Mouse (Mus musculus): ENCODE measurements at regions not wholly inside any gene's neighbourhood (a gene's known extent, or its start where the extent isn't known, plus 50 kb on each side); places are given as distances from the start of the nearest gene placed in this dataset.
"Not testable (repeated sequence)": the region's sequence is repeated elsewhere in the genome, so short reads cannot be mapped to it uniquely, and the experiment has no call there.

DNA sequence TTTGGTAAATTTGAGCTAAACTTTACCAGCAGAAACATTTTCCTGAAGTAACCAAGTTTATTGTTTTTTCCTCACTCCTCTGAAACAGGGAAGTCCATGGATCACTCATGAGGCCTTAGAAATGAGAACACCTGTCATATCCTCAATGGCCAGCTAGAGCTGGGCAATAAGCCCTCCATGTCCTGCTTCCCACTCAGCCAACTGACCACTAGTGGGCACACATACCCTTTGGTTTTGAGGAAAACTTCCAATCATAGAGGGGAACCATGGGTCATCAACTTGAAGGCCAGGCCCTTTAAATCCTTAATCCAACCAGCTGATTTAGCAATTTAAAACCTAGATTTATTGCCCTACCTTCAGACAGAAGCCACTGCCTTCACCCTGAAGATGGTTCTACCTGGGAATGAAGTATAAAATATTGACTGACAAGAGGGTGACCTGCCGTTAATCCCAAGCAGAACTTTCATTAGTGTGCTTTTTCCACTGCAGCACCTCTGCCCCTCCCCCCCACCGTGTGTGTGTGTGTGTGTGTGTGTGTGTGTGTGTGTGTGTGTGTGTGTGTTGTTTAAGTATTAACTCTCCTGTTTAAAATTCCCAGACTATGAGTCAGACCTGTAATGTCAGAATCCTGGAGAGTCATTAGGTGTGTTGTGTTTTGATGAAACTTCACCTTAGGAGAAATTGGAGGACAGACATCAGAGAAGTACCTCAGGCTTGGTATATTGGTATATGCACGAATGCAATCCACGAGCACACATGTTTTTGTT lies 312.3 kb downstream of the Hdgfl1 start:
- DNase-seq (ENCODE audit: low read depth, low spot score) = no peak

DNA sequence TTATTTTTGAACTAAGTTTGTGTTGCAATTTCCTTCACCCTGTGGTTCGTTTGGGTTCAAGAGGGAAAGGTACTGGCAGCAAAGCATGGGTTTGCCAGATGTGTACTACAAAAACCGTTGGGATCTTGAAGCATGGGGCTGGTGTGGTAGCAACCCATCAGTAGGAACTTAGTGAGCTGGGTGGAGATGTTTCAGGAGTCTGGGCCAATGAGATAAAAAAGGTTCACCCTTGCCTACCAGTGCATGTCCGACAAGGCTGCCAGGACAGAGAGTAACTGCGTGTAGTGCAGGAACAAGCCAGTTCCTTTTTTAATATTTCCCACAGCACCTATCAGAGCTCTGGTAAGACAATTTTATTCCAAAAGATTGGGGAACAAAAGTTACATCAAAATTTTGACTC lies 343.3 kb downstream of the Hdgfl1 start:
- no peak for DNase-seq (ENCODE audit: low read depth, low spot score)

DNA sequence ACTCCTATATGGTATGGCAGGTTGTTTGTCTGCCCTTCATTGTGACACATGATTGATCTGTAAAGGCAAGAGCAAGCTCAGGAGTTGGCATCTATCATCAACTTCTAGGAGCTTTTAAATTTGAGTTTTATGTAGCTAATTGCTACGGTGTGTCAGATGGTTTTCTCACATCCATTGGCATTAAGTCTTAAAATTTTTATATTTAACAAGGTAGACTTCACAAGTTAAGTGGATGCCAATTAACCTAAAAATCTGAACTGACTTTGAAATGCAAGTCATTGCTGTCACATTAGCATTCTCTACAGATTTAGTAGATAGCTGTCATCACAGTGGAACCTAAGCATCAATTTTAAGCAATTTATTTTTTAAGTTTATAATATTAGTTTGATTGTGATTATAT lies 345.5 kb downstream of the Hdgfl1 start:
- DNase-seq (ENCODE audit: low read depth, low spot score) = no peak

DNA sequence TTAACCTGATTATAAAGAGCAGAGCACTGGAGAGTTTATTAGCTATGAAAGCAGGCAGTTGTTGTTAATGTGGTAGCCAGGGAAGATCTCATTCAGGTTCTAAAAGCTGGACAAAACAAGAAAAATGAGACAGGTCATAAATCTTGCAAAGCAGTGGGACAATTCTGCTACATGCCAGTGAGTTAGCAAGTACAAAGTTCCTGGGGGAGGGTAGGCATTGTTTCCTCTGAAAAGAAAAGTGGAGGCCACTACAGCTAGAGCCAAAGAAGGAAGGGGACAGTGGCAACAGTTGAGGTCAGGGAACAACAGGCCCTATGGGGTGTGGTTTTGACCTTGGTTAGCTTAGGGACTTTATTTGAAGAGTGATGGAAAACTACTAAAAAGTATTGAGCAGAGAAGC lies 364.2 kb downstream of the Hdgfl1 start:
- DNase-seq (ENCODE audit: low read depth, low spot score) = no peak

DNA sequence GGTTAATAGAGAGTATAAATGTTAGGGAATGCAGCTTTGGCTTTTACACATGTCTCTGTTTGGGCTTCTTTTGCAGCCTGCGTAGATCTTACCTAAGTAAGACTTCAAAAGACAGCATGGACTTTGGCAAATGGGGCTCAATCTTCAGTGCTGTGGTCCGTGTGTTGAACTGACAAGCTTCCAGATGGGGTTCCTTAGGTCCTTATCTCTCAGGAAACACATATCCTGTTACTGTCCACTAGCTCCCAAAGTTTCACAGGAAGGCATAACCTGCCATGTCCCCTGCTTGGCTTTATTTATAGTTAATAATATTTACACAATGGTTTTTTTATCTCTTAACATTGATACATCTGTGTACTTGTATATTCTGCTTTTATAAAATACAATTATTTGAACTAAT lies 365.3 kb downstream of the Hdgfl1 start:
- DNase-seq (ENCODE audit: low read depth, low spot score) = no peak

DNA sequence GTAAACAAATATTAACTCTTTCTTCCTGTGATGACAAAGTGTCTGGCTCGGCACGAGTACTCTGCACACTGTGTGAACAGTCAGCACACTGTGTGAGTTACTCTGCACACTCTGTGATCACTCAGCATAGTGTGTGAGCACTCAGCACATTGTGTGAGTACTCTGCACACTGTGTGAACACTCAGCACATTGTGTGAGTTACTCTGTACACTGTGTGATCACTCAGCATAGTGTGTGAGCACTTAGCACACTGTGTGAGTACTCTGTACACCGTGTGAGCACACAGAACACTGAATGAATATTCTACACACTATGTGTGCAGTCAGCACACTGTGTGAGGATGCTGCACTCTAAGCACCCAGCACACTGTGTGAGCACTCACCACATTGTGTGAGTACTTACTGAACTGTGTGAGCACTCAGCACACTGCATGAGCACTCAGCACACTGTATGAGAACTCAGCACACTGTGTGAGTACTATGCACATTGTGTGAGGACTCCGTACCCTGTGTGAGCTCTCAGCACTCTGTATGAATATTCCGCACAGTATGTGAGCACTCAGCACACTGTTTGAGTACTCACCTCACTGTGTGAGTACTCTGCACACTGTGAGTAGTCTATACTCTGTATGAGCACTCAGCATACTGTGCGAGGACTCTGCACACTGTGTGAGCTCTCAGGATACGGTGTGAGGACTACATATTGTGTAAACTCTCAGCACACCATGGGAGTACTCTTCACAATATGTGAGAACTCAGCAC lies 381.9 kb downstream of the Hdgfl1 start:
- DNase-seq (ENCODE audit: low read depth, low spot score) = no peak

DNA sequence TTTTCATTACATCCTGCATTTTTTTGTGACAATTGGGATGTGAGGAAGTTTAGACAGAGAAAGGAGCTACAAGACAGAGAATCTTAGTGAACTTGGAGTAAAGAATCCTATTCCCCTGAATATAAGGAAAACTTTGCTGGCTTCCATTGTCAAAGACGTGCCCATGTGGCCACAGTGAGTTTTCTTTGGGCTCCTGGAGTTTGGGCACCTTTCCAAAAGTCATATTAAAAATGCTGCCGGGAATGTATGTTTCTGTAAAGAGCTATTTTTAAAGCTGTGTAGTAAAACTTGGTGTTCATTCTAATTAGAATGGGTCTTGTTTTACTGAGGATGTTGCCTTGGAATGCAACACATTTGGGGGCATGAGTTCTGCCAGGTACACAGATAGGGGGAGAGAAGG lies 387.3 kb downstream of the Hdgfl1 start:
- no peak for DNase-seq (ENCODE audit: low read depth, low spot score)

DNA sequence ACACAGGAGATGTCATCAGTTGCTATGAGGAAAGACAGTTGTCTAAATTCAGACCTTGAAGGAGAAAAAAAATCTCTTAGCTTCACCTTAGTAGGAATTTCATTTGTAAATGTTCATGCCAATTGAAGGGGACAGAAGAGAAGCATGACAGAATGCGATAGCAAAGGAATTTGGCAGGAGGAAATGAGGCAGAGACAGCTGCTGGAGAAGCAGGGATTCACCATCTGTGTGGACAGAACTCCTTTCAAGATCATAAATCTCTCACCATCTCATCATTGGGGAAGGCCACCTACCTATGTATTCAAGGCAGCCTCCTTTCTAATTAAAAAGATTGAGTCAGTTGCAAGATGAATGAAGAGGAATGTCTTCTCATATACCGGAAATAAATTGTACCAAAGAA lies 387.8 kb downstream of the Hdgfl1 start:
- no peak for DNase-seq (ENCODE audit: low read depth, low spot score)

DNA sequence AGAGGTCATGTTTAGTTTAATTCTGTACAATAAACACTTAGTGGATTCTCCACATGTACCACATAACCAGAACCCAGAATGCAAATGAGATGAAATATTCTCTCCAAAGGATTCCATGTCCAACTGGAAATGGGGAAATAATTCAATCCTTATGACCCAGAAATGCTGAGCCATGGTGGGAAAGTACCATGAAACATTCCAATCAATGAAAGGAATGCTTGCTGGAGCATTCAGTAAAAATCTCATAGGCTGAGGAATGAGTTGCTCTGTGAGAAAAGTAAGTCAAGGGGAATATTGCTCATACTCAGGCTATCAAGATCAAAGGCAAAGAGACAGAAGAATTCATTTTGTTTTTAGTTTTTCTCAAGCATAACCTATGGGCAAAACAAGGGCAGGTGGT lies 394.4 kb downstream of the Hdgfl1 start:
- DNase-seq (ENCODE audit: low read depth, low spot score) = no peak

DNA sequence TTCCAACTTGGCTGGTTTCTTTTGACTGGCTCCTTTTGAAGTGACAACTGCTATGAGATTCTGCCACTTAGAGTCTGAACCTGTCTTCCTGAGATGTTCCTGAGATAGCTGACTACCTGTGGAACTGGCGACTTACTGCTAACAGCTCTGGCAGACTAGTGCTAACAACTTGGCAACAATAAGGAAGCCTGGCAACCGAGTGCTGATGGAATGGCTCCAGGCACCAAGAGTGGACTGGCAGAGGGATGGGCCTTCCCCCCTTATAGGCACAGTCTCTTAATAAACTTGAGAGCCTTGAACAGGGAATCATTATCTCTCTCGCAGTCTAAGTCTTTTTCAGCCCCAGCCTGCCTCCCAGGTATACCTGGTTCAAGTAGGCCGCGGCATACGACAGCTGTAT lies 404.1 kb downstream of the Hdgfl1 start:
- DNase-seq (ENCODE audit: low read depth, low spot score) = not testable (repeated sequence)

DNA sequence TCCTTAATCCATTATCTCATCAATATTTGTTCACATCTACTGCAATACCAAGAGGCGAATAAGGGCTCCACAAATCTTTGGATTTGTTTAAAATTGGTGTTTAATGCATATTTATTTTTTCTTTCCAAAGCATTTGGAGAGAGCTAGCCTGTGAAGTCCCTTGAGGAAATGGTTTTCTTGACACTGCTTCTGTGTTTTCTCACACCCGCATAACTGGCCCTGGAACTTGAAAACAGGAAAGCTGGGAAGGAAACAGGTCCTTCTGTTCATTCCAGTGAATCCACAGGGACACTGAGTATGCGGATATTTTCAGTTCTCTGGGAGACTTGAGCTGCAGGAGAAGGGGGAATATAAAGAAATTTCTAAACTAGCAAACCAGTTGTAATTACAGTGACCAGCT lies 413.6 kb downstream of the Hdgfl1 start:
- no peak for DNase-seq (ENCODE audit: low read depth, low spot score)

DNA sequence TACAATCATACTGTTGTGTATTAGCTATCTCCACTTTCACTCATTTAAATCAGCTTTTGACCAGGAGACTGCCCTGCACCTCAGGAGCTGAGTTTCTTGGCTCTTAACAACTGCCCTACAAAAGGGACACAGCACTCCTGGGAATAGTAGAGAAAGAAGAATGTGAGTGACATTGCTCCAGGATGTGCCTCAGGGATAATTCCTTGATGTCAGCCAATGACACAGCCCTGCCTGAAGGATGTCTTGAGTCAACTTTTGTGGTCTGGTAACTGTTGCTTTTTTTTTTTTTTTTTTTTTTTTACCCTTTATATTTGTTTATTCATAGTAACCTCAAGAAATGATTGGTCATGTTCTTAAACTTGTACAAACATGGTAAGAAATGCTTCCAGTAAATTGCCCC lies 415.5 kb downstream of the Hdgfl1 start:
- DNase-seq (ENCODE audit: low read depth, low spot score) = no peak

DNA sequence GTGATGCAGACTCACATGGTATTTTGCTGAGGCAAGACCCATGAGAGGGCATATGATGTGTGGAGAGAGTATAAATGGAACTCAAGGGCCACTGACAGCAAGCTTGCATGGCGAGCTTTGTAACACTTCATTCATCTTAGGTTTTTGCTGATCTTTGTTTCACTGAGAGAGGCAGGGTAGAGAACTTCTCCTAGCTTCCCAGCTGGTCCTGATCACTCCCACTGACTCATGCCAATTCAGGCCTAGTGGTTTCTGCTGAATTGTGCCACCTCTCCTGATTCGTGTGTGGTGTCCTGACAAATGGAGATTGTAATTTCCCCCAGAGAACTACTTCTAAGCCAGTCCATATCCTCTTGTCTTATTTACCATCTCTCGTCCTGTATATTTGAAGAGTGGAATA lies 419.5 kb downstream of the Hdgfl1 start:
- no peak for DNase-seq (ENCODE audit: low read depth, low spot score)

DNA sequence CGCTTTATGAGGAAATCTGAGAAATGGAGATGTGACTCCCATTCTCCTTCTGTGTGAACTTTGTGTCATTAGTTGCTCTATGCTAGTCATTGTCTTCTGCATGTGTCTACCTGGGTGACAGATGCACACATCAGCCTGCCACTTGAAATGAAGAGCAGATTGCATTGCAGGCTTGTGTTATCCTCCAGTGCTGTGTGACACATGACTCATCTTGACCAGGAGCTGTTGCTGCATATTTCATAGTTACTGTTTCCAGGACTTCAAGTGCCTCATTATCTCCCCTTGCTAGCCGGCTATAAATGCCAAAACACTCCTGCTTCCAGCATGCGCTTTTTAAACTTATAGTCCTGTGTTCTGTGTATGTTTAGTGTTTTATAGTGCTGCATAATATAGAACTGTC lies 431.2 kb downstream of the Hdgfl1 start:
- no peak for DNase-seq (ENCODE audit: low read depth, low spot score)

DNA sequence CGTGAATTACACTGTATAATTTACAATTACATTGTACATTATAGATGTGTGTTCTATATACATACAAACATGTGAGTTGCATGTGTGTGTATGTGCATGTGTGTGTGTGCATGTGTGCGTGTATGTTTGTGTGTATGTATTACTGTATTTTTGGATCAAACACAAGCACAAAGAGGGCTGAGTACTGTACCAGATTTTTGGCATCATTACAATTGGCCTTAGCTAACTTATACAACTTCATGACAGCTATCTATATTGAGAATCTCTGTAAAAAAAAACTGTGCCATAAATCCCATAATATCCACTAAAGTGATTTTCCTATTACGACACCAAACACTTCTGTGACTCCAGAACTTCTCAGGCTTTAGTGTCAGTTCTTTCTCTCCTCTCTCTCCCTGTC lies 444.9 kb downstream of the Hdgfl1 start:
- no peak for DNase-seq (ENCODE audit: low read depth, low spot score)

DNA sequence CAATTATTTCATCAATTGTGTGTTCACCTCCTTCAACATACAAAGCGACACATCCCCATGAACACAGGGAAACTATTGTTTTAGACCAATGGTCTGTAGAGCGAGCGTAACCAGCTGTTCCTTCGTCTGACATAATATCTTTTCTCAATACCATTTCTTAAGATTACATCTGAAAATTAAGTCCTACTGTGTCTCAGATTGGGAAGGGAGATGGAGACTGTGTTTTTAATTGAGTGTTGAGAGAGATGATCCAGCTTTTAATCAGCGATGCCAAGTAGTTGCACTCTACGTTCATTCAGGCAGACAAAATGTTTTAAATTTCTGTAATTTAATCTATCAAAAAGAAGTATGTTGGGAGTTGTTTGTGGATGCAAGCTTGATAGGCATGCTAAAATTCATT lies 445.3 kb downstream of the Hdgfl1 start:
- no peak for DNase-seq (ENCODE audit: low read depth, low spot score)

DNA sequence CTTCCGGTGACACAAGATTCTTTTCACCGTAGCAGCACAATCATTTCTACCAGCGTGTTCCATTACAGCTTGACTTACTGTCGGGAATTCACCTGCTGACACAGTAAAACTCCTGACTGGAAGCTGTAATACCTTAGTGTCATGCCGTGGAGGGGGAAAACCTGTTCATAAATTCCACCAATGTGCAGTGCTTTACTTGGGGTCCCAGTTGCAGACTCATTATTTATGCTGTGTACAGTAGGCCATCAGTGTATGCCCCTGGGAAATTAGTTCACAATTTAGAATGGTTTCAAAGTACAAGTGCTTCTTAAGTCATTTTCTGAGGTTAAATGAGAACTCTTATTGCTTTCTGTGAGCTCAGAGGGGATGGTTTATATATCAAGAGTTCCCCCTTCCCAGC lies 451.4 kb downstream of the Hdgfl1 start:
- DNase-seq (ENCODE audit: low read depth, low spot score) = no peak

DNA sequence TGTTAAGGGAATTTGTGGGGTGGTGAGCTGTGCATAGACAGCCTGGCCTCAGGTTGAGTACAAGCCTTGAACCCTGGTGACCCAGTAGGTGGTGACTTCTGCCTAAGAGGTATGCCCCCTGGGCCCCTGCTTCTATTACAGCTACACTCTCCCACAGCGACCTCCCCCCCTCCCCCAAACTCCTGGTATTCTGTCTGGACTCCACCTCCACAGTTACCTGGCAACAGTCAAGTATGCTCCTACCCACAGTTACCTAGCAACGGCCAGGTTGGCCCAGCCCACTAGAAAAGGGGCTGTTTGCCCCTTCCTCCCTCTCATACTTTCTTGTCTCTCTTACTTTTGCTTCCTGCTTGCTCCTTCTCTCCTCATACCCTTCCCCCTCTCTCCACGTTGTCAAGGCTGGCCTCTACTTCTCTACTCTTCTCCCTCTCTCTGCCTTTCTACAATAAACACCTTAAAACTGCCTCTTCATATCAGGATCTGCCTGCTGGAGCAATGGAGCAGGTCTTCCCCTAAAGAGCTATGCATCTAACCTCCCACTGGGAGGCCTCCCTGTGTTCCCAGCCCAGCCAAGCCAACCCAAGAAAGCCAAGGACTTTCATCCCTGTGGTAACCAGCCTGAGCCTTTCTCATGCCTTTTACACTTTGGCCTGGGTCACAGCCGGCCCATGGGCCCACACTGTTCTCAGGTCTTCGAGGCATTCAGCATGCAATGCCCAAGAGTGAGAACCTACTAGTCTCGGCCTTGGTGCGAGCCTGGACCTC lies 457.5 kb downstream of the Hdgfl1 start:
- DNase-seq (ENCODE audit: low read depth, low spot score) = no peak

DNA sequence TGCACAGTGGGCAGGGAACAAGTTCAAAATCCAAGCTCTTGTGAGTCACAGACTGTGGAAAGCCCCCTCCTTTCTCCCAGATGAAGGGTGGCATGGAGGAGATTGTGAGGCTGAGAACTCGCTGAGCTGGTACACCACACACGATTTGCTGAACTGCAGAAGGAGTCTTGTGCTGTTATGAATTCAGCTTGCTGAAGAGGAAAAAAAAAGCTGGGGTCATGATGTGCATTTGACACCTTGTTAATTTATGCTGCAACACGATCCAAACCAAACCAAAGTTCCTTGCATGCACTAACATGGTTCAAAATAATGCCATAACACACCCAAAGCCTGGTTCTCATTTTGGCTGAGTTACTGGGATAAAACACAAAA lies 485.9 kb downstream of the Hdgfl1 start:
- DNase-seq (ENCODE audit: low read depth, low spot score) = no peak

DNA sequence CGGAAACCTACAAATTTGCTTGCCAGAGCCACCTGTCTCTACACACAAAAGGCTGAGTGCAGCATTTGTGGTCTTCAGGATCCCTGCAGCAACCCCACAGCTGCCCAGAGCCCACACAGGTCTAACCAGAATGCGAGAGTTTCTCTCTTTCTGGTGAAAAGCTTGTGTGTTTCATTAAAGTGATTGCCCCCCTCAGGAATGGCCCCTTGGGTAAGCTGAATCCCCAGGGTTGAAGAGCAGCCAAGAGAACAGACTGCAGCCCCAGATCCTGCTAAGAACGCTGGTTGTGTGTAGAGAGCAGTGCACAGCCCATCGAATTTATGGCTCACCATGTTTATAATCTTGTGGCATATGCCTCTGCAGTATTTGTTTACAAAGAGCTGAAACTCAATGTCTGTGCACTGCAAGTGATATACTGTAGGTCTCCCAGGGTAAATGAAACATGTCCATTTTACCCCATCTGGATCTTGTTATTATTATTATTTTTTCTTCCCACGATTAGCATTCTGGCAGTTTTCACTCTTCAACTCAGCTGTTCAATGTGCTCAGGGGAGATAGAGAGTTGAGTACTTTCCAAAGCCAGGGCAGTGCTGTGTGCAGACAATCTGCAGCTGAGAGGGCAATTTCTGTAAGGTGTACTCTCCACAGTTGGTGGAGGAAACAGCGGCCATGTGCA lies 486.4 kb downstream of the Hdgfl1 start:
- no peak for DNase-seq (ENCODE audit: low read depth, low spot score)

DNA sequence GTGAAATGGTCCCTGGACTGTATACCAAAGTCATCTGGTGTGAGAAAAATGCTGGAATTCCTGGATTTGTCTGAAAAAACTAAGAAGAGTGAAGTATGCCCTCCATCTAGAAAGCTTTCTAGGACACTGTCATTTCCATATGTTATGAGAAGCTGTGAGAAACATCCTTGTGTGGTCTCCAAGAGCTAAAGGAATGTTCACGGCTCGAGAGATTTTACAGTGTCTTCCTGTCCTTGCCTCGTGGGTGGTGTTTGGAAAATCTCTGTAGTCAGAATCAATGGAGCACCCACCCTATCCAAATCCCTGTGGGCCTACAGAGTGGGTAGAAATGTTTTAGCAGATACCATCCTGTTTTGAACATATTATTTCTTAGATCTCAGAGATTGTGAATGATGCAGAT lies 487.7 kb downstream of the Hdgfl1 start:
- DNase-seq (ENCODE audit: low read depth, low spot score) = no peak

DNA sequence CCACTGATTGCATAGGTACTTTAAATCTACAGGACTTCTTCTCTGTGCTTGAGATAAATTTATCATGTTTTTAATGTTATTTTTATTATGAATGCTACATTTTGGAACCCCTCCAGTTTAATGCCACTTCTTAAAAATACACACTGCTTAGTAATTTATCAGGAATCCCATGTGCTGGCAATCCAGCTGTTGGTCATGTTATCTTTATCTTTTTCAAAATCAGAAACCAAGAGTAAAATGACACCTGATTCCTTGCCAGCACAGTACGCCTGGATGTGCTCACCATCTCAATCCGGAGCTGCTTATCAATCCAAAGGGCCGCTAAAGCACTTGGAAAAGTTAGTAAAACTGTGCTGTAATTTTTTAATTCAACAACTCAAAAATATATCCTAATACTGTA lies 497.1 kb downstream of the Hdgfl1 start:
- no peak for DNase-seq (ENCODE audit: low read depth, low spot score)

All from CD4-positive, CD25-positive, alpha-beta regulatory T cell, adult 2 months (primary cell).